Mouse (Mus musculus): ENCODE measurements around the gene Ankrd65. TPM values are rescaled to one million over a fixed set of nuclear protein-coding genes. Genes with fewer than 3 reads are reported as not detected.

Gene Ankrd65
- polyA plus RNA-seq, 1 experiment from 2014 or later: 0.34 TPM

- H3K4me2 ChIP-seq (ENCODE audit: low read depth, low read length): peak within 1 kb of the TSS; percentile 76
- H3K4me1 ChIP-seq (ENCODE audit: insufficient read depth): peaks cover 18% of the 10 kb centered on the region
- H3K27ac ChIP-seq (ENCODE audit: low read depth): peak within 1 kb of the TSS; percentile 88
- peak within 1 kb of the TSS; percentile 90 for H3K4me3 ChIP-seq (ENCODE audit: low read depth, low read length)
- no peaks in the 10 kb centered on the region for H3K9me3 ChIP-seq (ENCODE audit: low read length)
- no peaks in the 10 kb centered on the region for H3K27me3 ChIP-seq (ENCODE audit: insufficient read depth, low read length)
- peaks cover 18% of the 10 kb centered on the region for H3K36me3 ChIP-seq (replicated peaks; ENCODE audit: insufficient read depth, low read length)
- no peak for DNase-seq
- peak within 1 kb of the TSS; percentile 85 for H3K9ac ChIP-seq (replicated peaks)
- TF ChIP-seq EP300 (IDR thresholded peaks at IDR 0.05; ENCODE audit: low read depth) (no peak), CTCF (IDR thresholded peaks at IDR 0.05; ENCODE audit: low read depth) (peak; percentile 51)
- WGBS (ENCODE audit: insufficient replicate concordance): 11% methylated on average over 12 of the region's 12 CpGs
- ATAC-seq: peak; percentile 54
Observed at GRCm38 (mm10) chr4:155802741-155803339, 12.6 kb downstream of the Ankrd65 start, which contains the start of gene Mrpl20. Mrpl20 (plus strand) TSS chr4:155802878.

GRCm38 (mm10) chr4:155803340-155804041 lies 13.3 kb downstream of the Ankrd65 start:
- Histone ChIP-seq H3K4me2 (ENCODE audit: low read depth, low read length) (peak overlapping the region; percentile 76), H3K36me3 (replicated peaks; ENCODE audit: insufficient read depth, low read length) (peaks cover 25% of the 10 kb centered on the region), H3K27me3 (ENCODE audit: insufficient read depth, low read length) (no peaks in the 10 kb centered on the region), H3K9ac (replicated peaks) (peak overlapping the region; percentile 85), H3K4me3 (ENCODE audit: low read depth, low read length) (peak overlapping the region; percentile 90), H3K27ac (ENCODE audit: low read depth) (peak overlapping the region; percentile 88), H3K9me3 (ENCODE audit: low read length) (no peaks in the 10 kb centered on the region), H3K4me1 (ENCODE audit: insufficient read depth) (peaks cover 18% of the 10 kb centered on the region)
- under 1% methylated on average over 57 of the region's 58 CpGs for WGBS (ENCODE audit: insufficient replicate concordance)
- TF ChIP-seq EP300 (IDR thresholded peaks at IDR 0.05; ENCODE audit: low read depth): peak; percentile 75; the same call in 1 of the 2 replicates
- peak; percentile 27; the same call in 1 of the 2 replicates for TF ChIP-seq CTCF (IDR thresholded peaks at IDR 0.05; ENCODE audit: low read depth)
- peak; percentile 99 for ATAC-seq
- DNase-seq: peak; percentile 98

- H3K4me1 ChIP-seq (ENCODE audit: insufficient read depth): peaks cover 23% of the 10 kb centered on the region
- no peaks in the 10 kb centered on the region for H3K27me3 ChIP-seq (ENCODE audit: insufficient read depth, low read length)
- ATAC-seq (no peak), DNase-seq (no peak)
- no peak for TF ChIP-seq CTCF (IDR thresholded peaks at IDR 0.05; ENCODE audit: low read depth)
- TF ChIP-seq EP300 (IDR thresholded peaks at IDR 0.05; ENCODE audit: low read depth): no peak
- H3K4me3 ChIP-seq (ENCODE audit: low read depth, low read length): no peak overlapping the region
- no peaks in the 10 kb centered on the region for H3K9me3 ChIP-seq (ENCODE audit: low read length)
- H3K4me2 ChIP-seq (ENCODE audit: low read depth, low read length): no peak overlapping the region
- peaks cover 52% of the 10 kb centered on the region for H3K36me3 ChIP-seq (replicated peaks; ENCODE audit: insufficient read depth, low read length)
- no peak overlapping the region for H3K9ac ChIP-seq (replicated peaks)
- no peak overlapping the region for H3K27ac ChIP-seq (ENCODE audit: low read depth)
- WGBS (ENCODE audit: insufficient replicate concordance): 87% methylated on average over 3 of the region's 3 CpGs
Observed at GRCm38 (mm10) chr4:155807841-155808240, 17.6 kb downstream of the Ankrd65 start.

- H3K27ac ChIP-seq (ENCODE audit: low read depth): peak within 1 kb of the TSS; percentile 96
- TF ChIP-seq EP300 (IDR thresholded peaks at IDR 0.05; ENCODE audit: low read depth) (peak; percentile 26; the same call in 1 of the 2 replicates), CTCF (IDR thresholded peaks at IDR 0.05; ENCODE audit: low read depth) (no peak)
- peak within 1 kb of the TSS; percentile 100 for H3K9ac ChIP-seq (replicated peaks)
- H3K4me2 ChIP-seq (ENCODE audit: low read depth, low read length): peak within 1 kb of the TSS; percentile 95
- peaks cover 75% of the 10 kb centered on the region for H3K36me3 ChIP-seq (replicated peaks; ENCODE audit: insufficient read depth, low read length)
- no peaks in the 10 kb centered on the region for H3K27me3 ChIP-seq (ENCODE audit: insufficient read depth, low read length)
- peak within 1 kb of the TSS; percentile 100 for H3K4me3 ChIP-seq (ENCODE audit: low read depth, low read length)
- H3K4me1 ChIP-seq (ENCODE audit: insufficient read depth): peaks cover 22% of the 10 kb centered on the region
- ATAC-seq (peak; percentile 99), DNase-seq (peak; percentile 98)
- no peaks in the 10 kb centered on the region for H3K9me3 ChIP-seq (ENCODE audit: low read length)
- WGBS (ENCODE audit: insufficient replicate concordance): under 1% methylated on average over 50 of the region's 60 CpGs
Observed at GRCm38 (mm10) chr4:155811929-155812664, 21.9 kb downstream of the Ankrd65 start, which contains the start of gene Ccnl2. Ccnl2 (plus strand) TSS chr4:155812489.

GRCm38 (mm10) chr4:155812665-155813181 lies 22.5 kb downstream of the Ankrd65 start:
- Histone ChIP-seq H3K27me3 (ENCODE audit: insufficient read depth, low read length) (no peaks in the 10 kb centered on the region), H3K4me2 (ENCODE audit: low read depth, low read length) (peak overlapping the region; percentile 95), H3K4me3 (ENCODE audit: low read depth, low read length) (peak overlapping the region; percentile 100), H3K9ac (replicated peaks) (peak overlapping the region; percentile 100), H3K4me1 (ENCODE audit: insufficient read depth) (peaks cover 22% of the 10 kb centered on the region), H3K9me3 (ENCODE audit: low read length) (no peaks in the 10 kb centered on the region), H3K27ac (ENCODE audit: low read depth) (peak overlapping the region; percentile 95), H3K36me3 (replicated peaks; ENCODE audit: insufficient read depth, low read length) (peaks cover 75% of the 10 kb centered on the region)
- DNase-seq (peak; percentile 63), ATAC-seq (peak; percentile 38)
- under 1% methylated on average over 49 of the region's 49 CpGs for WGBS (ENCODE audit: insufficient replicate concordance)
- no peak for TF ChIP-seq CTCF (IDR thresholded peaks at IDR 0.05; ENCODE audit: low read depth)
- TF ChIP-seq EP300 (IDR thresholded peaks at IDR 0.05; ENCODE audit: low read depth): no peak
